Mouse (Mus musculus): Measurements from ENCODE around the gene Exoc1. TPM values are rescaled to one million over a fixed set of nuclear protein-coding genes. Genes with fewer than 3 reads are reported as not detected.
A peak's percentile ranks its signal among the peaks of the same experiment; 100 is the strongest.

Gene Exoc1
- 48.2 and 50.4 TPM in 2 replicates for polyA plus RNA-seq (2014; fragmentation: Nextera tagmentation; extraction: Ambion mirVana)

- no peaks in the 10 kb centered on the region for H3K9me3 ChIP-seq (replicated peaks; ENCODE audit: control insufficient read depth, low read length)
- H3K4me2 ChIP-seq (ENCODE audit: low read depth, low read length) = peak within 1 kb of the TSS; percentile 72
- H3K36me3 ChIP-seq (replicated peaks; ENCODE audit: control insufficient read depth, insufficient read depth, low read depth, low read length) = no peaks in the 10 kb centered on the region
- 0 out of 2 replicates have a peak within 1 kb of the TSS, but pooled peaks have one; percentile 72 for H3K27ac ChIP-seq (replicated peaks; ENCODE audit: low read depth, low read length)
- H3K9ac ChIP-seq (replicated peaks; ENCODE audit: low read length) = peak within 1 kb of the TSS; percentile 77
- H3K27me3 ChIP-seq (ENCODE audit: control insufficient read depth, insufficient read depth, low read length) = no peaks in the 10 kb centered on the region
- DNase-seq (ENCODE audit: low spot score) (peak; percentile 97), ATAC-seq (replicated peaks; ENCODE audit: insufficient number of reproducible peaks, low FRiP score, low TSS enrichment, low read depth) (peak; percentile 99)
- WGBS = 0% methylated on average over 35 of the region's 39 CpGs
- no peaks in the 10 kb centered on the region for H3K4me1 ChIP-seq (ENCODE audit: control insufficient read depth, insufficient read depth, low read length)
- peak within 1 kb of the TSS; percentile 94 for H3K4me3 ChIP-seq (ENCODE audit: low read depth, low read length)
Observed at GRCm38 (mm10) chr5:76529040-76529703, at the start of gene Exoc1. TSS of gene Exoc1 (plus strand) at chr5:76529311.

- H3K4me3 ChIP-seq (ENCODE audit: low read depth, low read length) = no peak within 1 kb of the TSS
- DNase-seq (ENCODE audit: low spot score) (no peak), ATAC-seq (replicated peaks; ENCODE audit: insufficient number of reproducible peaks, low FRiP score, low TSS enrichment, low read depth) (no peak)
- H3K9me3 ChIP-seq (replicated peaks; ENCODE audit: control insufficient read depth, low read length) = no peaks in the 10 kb centered on the region
- H3K9ac ChIP-seq (replicated peaks; ENCODE audit: low read length) = no peak within 1 kb of the TSS
- no peaks in the 10 kb centered on the region for H3K36me3 ChIP-seq (replicated peaks; ENCODE audit: control insufficient read depth, insufficient read depth, low read depth, low read length)
- H3K4me1 ChIP-seq (ENCODE audit: control insufficient read depth, insufficient read depth, low read length) = no peaks in the 10 kb centered on the region
- no peak within 1 kb of the TSS for H3K27ac ChIP-seq (replicated peaks; ENCODE audit: low read depth, low read length)
- H3K27me3 ChIP-seq (ENCODE audit: control insufficient read depth, insufficient read depth, low read length) = no peaks in the 10 kb centered on the region
- WGBS = 37% methylated on average over 5 of the region's 5 CpGs
- no peak within 1 kb of the TSS for H3K4me2 ChIP-seq (ENCODE audit: low read depth, low read length)
Observed at GRCm38 (mm10) chr5:76483811-76484210, 45.3 kb upstream of the Exoc1 start, which contains the start of gene Gm7271. TSS of gene Gm7271 (plus strand) at chr5:76484040.

GRCm38 (mm10) chr5:76495126-76495525, 34.0 kb upstream of the Exoc1 start:
- no peak for DNase-seq (ENCODE audit: low spot score)

GRCm38 (mm10) chr5:76522446-76522845, 6.7 kb upstream of the Exoc1 start:
- Histone ChIP-seq H3K36me3 (replicated peaks; ENCODE audit: control insufficient read depth, insufficient read depth, low read depth, low read length) (no peaks in the 10 kb centered on the region), H3K9ac (replicated peaks; ENCODE audit: low read length) (no peak overlapping the region), H3K9me3 (replicated peaks; ENCODE audit: control insufficient read depth, low read length) (no peaks in the 10 kb centered on the region), H3K4me3 (ENCODE audit: low read depth, low read length) (no peak overlapping the region), H3K4me1 (ENCODE audit: control insufficient read depth, insufficient read depth, low read length) (no peaks in the 10 kb centered on the region), H3K27ac (replicated peaks; ENCODE audit: low read depth, low read length) (no peak overlapping the region), H3K4me2 (ENCODE audit: low read depth, low read length) (no peak overlapping the region), H3K27me3 (ENCODE audit: control insufficient read depth, insufficient read depth, low read length) (no peaks in the 10 kb centered on the region)
- ATAC-seq (replicated peaks; ENCODE audit: insufficient number of reproducible peaks, low FRiP score, low TSS enrichment, low read depth) (no peak), DNase-seq (ENCODE audit: low spot score) (no peak)
- WGBS = 79% methylated on average over 1 of the region's 1 CpGs

More at GRCm38 (mm10) chr5:76495126-76495525, 34.0 kb upstream of the Exoc1 start:
- H3K4me1 ChIP-seq (ENCODE audit: control insufficient read depth, insufficient read depth, low read length) = no peaks in the 10 kb centered on the region
- no peak for ATAC-seq (replicated peaks; ENCODE audit: insufficient number of reproducible peaks, low FRiP score, low TSS enrichment, low read depth)
- no peak overlapping the region for H3K27ac ChIP-seq (replicated peaks; ENCODE audit: low read depth, low read length)
- H3K4me2 ChIP-seq (ENCODE audit: low read depth, low read length) = no peak overlapping the region
- WGBS = 83% methylated on average over 13 of the region's 13 CpGs
- H3K9me3 ChIP-seq (replicated peaks; ENCODE audit: control insufficient read depth, low read length) = no peaks in the 10 kb centered on the region
- no peak overlapping the region for H3K9ac ChIP-seq (replicated peaks; ENCODE audit: low read length)
- no peaks in the 10 kb centered on the region for H3K27me3 ChIP-seq (ENCODE audit: control insufficient read depth, insufficient read depth, low read length)
- H3K4me3 ChIP-seq (ENCODE audit: low read depth, low read length) = no peak overlapping the region
- no peaks in the 10 kb centered on the region for H3K36me3 ChIP-seq (replicated peaks; ENCODE audit: control insufficient read depth, insufficient read depth, low read depth, low read length)

- 78% methylated on average over 5 of the region's 5 CpGs for WGBS
- no peaks in the 10 kb centered on the region for H3K4me1 ChIP-seq (ENCODE audit: control insufficient read depth, insufficient read depth, low read length)
- H3K4me2 ChIP-seq (ENCODE audit: low read depth, low read length) = no peak overlapping the region
- H3K27me3 ChIP-seq (ENCODE audit: control insufficient read depth, insufficient read depth, low read length) = no peaks in the 10 kb centered on the region
- DNase-seq (ENCODE audit: low spot score) (no peak), ATAC-seq (replicated peaks; ENCODE audit: insufficient number of reproducible peaks, low FRiP score, low TSS enrichment, low read depth) (no peak)
- no peak overlapping the region for H3K9ac ChIP-seq (replicated peaks; ENCODE audit: low read length)
- no peak overlapping the region for H3K27ac ChIP-seq (replicated peaks; ENCODE audit: low read depth, low read length)
- H3K36me3 ChIP-seq (replicated peaks; ENCODE audit: control insufficient read depth, insufficient read depth, low read depth, low read length) = no peaks in the 10 kb centered on the region
- no peak overlapping the region for H3K4me3 ChIP-seq (ENCODE audit: low read depth, low read length)
- no peaks in the 10 kb centered on the region for H3K9me3 ChIP-seq (replicated peaks; ENCODE audit: control insufficient read depth, low read length)
Observed at GRCm38 (mm10) chr5:76524623-76525022, 4.5 kb upstream of the Exoc1 start.

- ATAC-seq (replicated peaks; ENCODE audit: insufficient number of reproducible peaks, low FRiP score, low TSS enrichment, low read depth) (no peak), DNase-seq (ENCODE audit: low spot score) (no peak)
- Histone ChIP-seq H3K9me3 (replicated peaks; ENCODE audit: control insufficient read depth, low read length) (no peaks in the 10 kb centered on the region), H3K27me3 (ENCODE audit: control insufficient read depth, insufficient read depth, low read length) (no peaks in the 10 kb centered on the region), H3K27ac (replicated peaks; ENCODE audit: low read depth, low read length) (no peak overlapping the region), H3K9ac (replicated peaks; ENCODE audit: low read length) (no peak overlapping the region), H3K4me1 (ENCODE audit: control insufficient read depth, insufficient read depth, low read length) (no peaks in the 10 kb centered on the region), H3K4me2 (ENCODE audit: low read depth, low read length) (no peak overlapping the region), H3K4me3 (ENCODE audit: low read depth, low read length) (no peak overlapping the region), H3K36me3 (replicated peaks; ENCODE audit: control insufficient read depth, insufficient read depth, low read depth, low read length) (no peaks in the 10 kb centered on the region)
- 65% methylated on average over 4 of the region's 4 CpGs for WGBS
Observed at GRCm38 (mm10) chr5:76525066-76525465, 4.0 kb upstream of the Exoc1 start.

- no peaks in the 10 kb centered on the region for H3K9me3 ChIP-seq (replicated peaks; ENCODE audit: control insufficient read depth, low read length)
- no peaks in the 10 kb centered on the region for H3K4me1 ChIP-seq (ENCODE audit: control insufficient read depth, insufficient read depth, low read length)
- ATAC-seq (replicated peaks; ENCODE audit: insufficient number of reproducible peaks, low FRiP score, low TSS enrichment, low read depth) (no peak), DNase-seq (ENCODE audit: low spot score) (no peak)
- H3K27ac ChIP-seq (replicated peaks; ENCODE audit: low read depth, low read length) = no peak overlapping the region
- no peak overlapping the region for H3K4me2 ChIP-seq (ENCODE audit: low read depth, low read length)
- 53% methylated on average over 2 of the region's 2 CpGs for WGBS
- H3K27me3 ChIP-seq (ENCODE audit: control insufficient read depth, insufficient read depth, low read length) = no peaks in the 10 kb centered on the region
- H3K36me3 ChIP-seq (replicated peaks; ENCODE audit: control insufficient read depth, insufficient read depth, low read depth, low read length) = no peaks in the 10 kb centered on the region
- H3K9ac ChIP-seq (replicated peaks; ENCODE audit: low read length) = no peak overlapping the region
- no peak overlapping the region for H3K4me3 ChIP-seq (ENCODE audit: low read depth, low read length)
Observed at GRCm38 (mm10) chr5:76525829-76526228, 3.3 kb upstream of the Exoc1 start.

- DNase-seq (ENCODE audit: low spot score) = no peak
- peak overlapping the region; percentile 77 for H3K9ac ChIP-seq (replicated peaks; ENCODE audit: low read length)
- H3K4me1 ChIP-seq (ENCODE audit: control insufficient read depth, insufficient read depth, low read length) = no peaks in the 10 kb centered on the region
- no peaks in the 10 kb centered on the region for H3K9me3 ChIP-seq (replicated peaks; ENCODE audit: control insufficient read depth, low read length)
- 0 out of 2 replicates have a peak overlapping the region, but pooled peaks have one; percentile 72 for H3K27ac ChIP-seq (replicated peaks; ENCODE audit: low read depth, low read length)
- 11% methylated on average over 9 of the region's 9 CpGs for WGBS
- peak overlapping the region; percentile 94 for H3K4me3 ChIP-seq (ENCODE audit: low read depth, low read length)
- no peaks in the 10 kb centered on the region for H3K27me3 ChIP-seq (ENCODE audit: control insufficient read depth, insufficient read depth, low read length)
- H3K36me3 ChIP-seq (replicated peaks; ENCODE audit: control insufficient read depth, insufficient read depth, low read depth, low read length) = no peaks in the 10 kb centered on the region
- H3K4me2 ChIP-seq (ENCODE audit: low read depth, low read length) = peak overlapping the region; percentile 72
- no peak for ATAC-seq (replicated peaks; ENCODE audit: insufficient number of reproducible peaks, low FRiP score, low TSS enrichment, low read depth)
Observed at GRCm38 (mm10) chr5:76529704-76530066, 574 bp downstream of the Exoc1 start.
